Mouse (Mus musculus) heart, postnatal 0 days (tissue): ENCODE measurements around the gene Cxxc4. TPM values are rescaled to one million over a fixed set of nuclear protein-coding genes. Genes with fewer than 3 reads are reported as not detected.

Source experiments
- ATAC-seq: fragments of 200-750 bp; cut with Nextera tagmentation; 2 replicates; pipeline ENCODE4 v1.8.0; 2017; ENCODE audit warnings: low read depth, moderate number of reproducible peaks, moderate library complexity; ENCODE audit not compliant: insufficient read depth
- DNase-seq: peaks from one replicate; pipeline ENCODE4 v3.0.0-alpha.2; 2016; ENCODE audit warnings: low spot score
- H3K27ac ChIP-seq: fragments of 300-500 bp; sonication (generic); 2 replicates; pipeline ENCODE4 v1.5.1; 2014; ENCODE audit warnings: low read depth, mild to moderate bottlenecking
- H3K27me3 ChIP-seq: fragments of 300-500 bp; sonication (generic); 2 replicates; pipeline ENCODE4 v1.6.1; 2014; ENCODE audit warnings: low read length, mixed read lengths; ENCODE audit not compliant: control insufficient read depth, insufficient read depth
- H3K36me3 ChIP-seq: fragments of 300-500 bp; sonication (generic); replicated peaks from 2 replicates; pipeline ENCODE4 v1.6.1; 2014; ENCODE audit warnings: low read length, mixed read lengths; ENCODE audit not compliant: control insufficient read depth, insufficient read depth
- H3K4me1 ChIP-seq: fragments of 300-500 bp; sonication (generic); 2 replicates; pipeline ENCODE4 v1.6.1; 2014; ENCODE audit warnings: antibody characterized with exemption; ENCODE audit not compliant: control insufficient read depth, insufficient read depth
- H3K4me2 ChIP-seq: fragments of 300-500 bp; sonication (generic); 2 replicates; pipeline ENCODE4 v1.6.1; 2014; ENCODE audit warnings: low read depth, mild to moderate bottlenecking, low read length, moderate library complexity
- H3K4me3 ChIP-seq: fragments of 300-500 bp; sonication (generic); 2 replicates; pipeline ENCODE4 v1.5.1; 2014; ENCODE audit warnings: low read depth, low read length
- H3K9ac ChIP-seq: fragments of 300-500 bp; sonication (generic); replicated peaks from 2 replicates; pipeline ENCODE4 v1.6.1; 2014; ENCODE audit warnings: low read depth, low read length, mixed read lengths
- H3K9me3 ChIP-seq: fragments of 300-500 bp; sonication (generic); replicated peaks from 2 replicates; pipeline ENCODE4 v1.6.1; 2016; ENCODE audit warnings: low read length; ENCODE audit not compliant: control insufficient read depth
- CTCF ChIP-seq: IDR thresholded peaks from 2 replicates; pipeline ENCODE4 v1.5.1; 2016; ENCODE audit warnings: antibody characterized with exemption, control low read depth, low read depth
- EP300 ChIP-seq: IDR thresholded peaks from 2 replicates; pipeline ENCODE4 v1.6.1; 2016; ENCODE audit warnings: antibody characterized with exemption, low read depth
- WGBS: fragments of 180-500 bp; shearing (Covaris S2); extraction: QIAGEN DNeasy Blood & Tissue Kit; methylation state at CpG from one replicate; pipeline ENCODE4 v1.1.7; 2014; 5-methylcytosine and 5-hydroxymethylcytosine counted together
- polyA plus RNA-seq: library from polyadenylated mRNA; unstranded; fragments of >200 nt; fragmentation: Nextera tagmentation; extraction: Ambion mirVana; gene quantifications from 2 replicates; pipeline ENCODE4 v1.2.1, GENCODE M21; 2015
- total RNA-seq: library from RNA; depleted of rRNA; stranded (reverse); fragments of >200 nt; gene quantifications from 2 replicates; pipeline ENCODE4 v1.2.3, GENCODE M21; 2014; ENCODE audit warnings: low replicate concordance

The Cxxc4 gene
- total and polyA plus RNA-seq, 2 experiments from 2014 or later, result 2.2 to 2.7 TPM

GRCm38 (mm10) chr3:134239971-134240717, 3.9 kb downstream of the Cxxc4 start:
- peak; percentile 52 for ATAC-seq
- 1% methylated on average over 37 of the region's 61 CpGs for WGBS
- Histone ChIP-seq H3K4me1 (peaks cover 2% of the 10 kb centered on the region), H3K27me3 (no peaks in the 10 kb centered on the region), H3K27ac (peak overlapping the region; percentile 73), H3K9me3 (no peaks in the 10 kb centered on the region), H3K36me3 (no peaks in the 10 kb centered on the region), H3K9ac (peak overlapping the region; percentile 60), H3K4me2 (peak overlapping the region; percentile 95), H3K4me3 (peak overlapping the region; percentile 66)
- TF ChIP-seq CTCF (no peak), EP300 (0 out of 2 replicates have a peak, but pooled peaks have one; percentile 24)
- DNase-seq, result peak; percentile 58

DNA sequence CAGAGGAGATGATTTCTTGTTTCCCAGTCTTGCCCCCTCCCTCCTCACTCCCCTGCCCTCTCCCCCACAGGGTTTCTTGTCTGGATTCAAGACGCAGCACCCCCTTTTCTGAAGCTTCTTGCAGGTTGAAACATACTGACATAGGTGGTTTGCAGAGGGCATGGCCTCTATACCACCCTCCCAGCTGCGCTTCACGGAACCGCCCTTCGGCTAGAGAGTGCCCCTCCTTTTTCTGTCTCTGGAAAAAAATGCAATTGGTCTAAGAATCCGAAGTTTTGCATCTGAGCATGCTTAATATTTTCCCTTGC, 4.4 kb downstream of the Cxxc4 start:
- Histone ChIP-seq H3K4me3 (peak overlapping the region; percentile 66), H3K9ac (peak overlapping the region; percentile 60; the same call in 1 of the 2 replicates), H3K4me2 (peak overlapping the region; percentile 95), H3K27me3 (no peaks in the 10 kb centered on the region), H3K4me1 (no peaks in the 10 kb centered on the region), H3K36me3 (no peaks in the 10 kb centered on the region), H3K27ac (peak overlapping the region; percentile 73), H3K9me3 (no peaks in the 10 kb centered on the region)
- ATAC-seq (no peak), DNase-seq (no peak)
- WGBS, result 10% methylated on average over 6 of the region's 6 CpGs
- no peak for TF ChIP-seq EP300
- no peak for TF ChIP-seq CTCF

DNA sequence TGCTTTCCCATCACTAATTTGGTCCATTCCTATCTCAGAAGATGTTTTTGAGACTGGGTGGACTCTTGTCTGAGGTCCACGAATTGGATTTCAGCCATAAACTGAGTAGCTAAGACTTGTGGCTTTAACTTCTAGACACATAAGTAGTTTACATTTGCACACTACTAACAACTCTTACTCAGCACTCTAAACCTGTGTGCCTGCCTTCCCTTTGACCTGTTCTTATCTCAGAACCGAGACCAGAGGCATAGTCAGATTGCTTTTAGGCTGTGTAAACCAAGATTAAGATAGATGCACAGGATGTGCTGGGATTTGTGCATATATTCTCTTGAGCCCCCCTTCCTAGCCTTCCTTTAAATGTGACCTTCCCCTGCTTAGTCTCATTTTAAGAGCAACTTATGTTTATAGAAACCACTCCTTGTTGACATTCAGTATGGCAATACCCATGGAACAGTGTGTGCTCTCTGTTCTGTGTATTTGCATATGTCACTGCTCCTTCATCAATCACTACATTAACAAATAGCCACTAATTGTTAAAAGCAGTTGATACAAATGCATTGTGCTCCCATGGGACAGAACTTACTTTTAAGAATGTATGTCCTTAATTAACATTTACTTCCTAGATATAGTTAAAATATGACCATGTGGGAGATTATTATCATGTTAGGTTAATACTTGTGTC, 7.0 kb downstream of the Cxxc4 start:
- TF ChIP-seq EP300, result no peak
- TF ChIP-seq CTCF, result no peak
- DNase-seq, result no peak
- no peaks in the 10 kb centered on the region for H3K36me3 ChIP-seq
- H3K9ac ChIP-seq, result no peak overlapping the region
- WGBS, result 43% methylated on average over 2 of the region's 2 CpGs
- no peak for ATAC-seq
- H3K27ac ChIP-seq, result no peak overlapping the region
- H3K4me2 ChIP-seq, result no peak overlapping the region
- H3K27me3 ChIP-seq, result no peaks in the 10 kb centered on the region
- no peak overlapping the region for H3K4me3 ChIP-seq
- no peaks in the 10 kb centered on the region for H3K4me1 ChIP-seq
- H3K9me3 ChIP-seq, result no peaks in the 10 kb centered on the region

DNA sequence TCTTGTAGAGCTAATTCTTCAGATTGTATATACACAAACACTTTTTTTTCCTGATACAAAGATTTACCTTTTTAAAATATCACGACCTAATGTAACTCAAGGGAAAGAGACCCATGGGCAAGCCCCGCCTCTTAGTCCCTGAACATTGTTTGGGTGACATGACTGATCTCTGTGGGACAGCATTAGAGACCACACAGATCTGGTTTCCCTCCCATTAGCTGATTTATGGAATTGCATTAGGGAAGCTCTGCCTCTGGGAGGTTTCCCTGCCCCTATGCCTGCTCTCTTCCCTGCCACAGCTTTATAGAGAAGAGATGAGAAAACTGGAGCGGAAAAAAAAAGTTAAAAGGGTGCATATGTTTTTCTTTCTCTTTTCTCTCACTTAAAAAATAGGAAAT, 7.6 kb downstream of the Cxxc4 start:
- no peak overlapping the region for H3K27ac ChIP-seq
- H3K36me3 ChIP-seq, result no peaks in the 10 kb centered on the region
- no peak overlapping the region for H3K4me3 ChIP-seq
- H3K4me1 ChIP-seq, result no peaks in the 10 kb centered on the region
- WGBS, result 68% methylated on average over 3 of the region's 3 CpGs
- ATAC-seq (no peak), DNase-seq (no peak)
- no peaks in the 10 kb centered on the region for H3K9me3 ChIP-seq
- H3K27me3 ChIP-seq, result no peaks in the 10 kb centered on the region
- TF ChIP-seq EP300, result no peak
- TF ChIP-seq CTCF, result no peak
- H3K9ac ChIP-seq, result no peak overlapping the region
- no peak overlapping the region for H3K4me2 ChIP-seq

- Histone ChIP-seq H3K4me3 (no peak overlapping the region), H3K9ac (no peak overlapping the region), H3K27me3 (no peaks in the 10 kb centered on the region), H3K4me2 (no peak overlapping the region), H3K36me3 (no peaks in the 10 kb centered on the region), H3K4me1 (0 out of 2 replicates have a peak, but pooled peaks cover 5% of the 10 kb centered on the region), H3K27ac (no peak overlapping the region), H3K9me3 (no peaks in the 10 kb centered on the region)
- ATAC-seq (no peak), DNase-seq (no peak)
- 23% methylated on average over 2 of the region's 2 CpGs for WGBS
- TF ChIP-seq EP300, result no peak
- TF ChIP-seq CTCF, result no peak
These were observed 17.9 kb downstream of the Cxxc4 start for GRCm38 (mm10) chr3:134254221-134254620.

DNA sequence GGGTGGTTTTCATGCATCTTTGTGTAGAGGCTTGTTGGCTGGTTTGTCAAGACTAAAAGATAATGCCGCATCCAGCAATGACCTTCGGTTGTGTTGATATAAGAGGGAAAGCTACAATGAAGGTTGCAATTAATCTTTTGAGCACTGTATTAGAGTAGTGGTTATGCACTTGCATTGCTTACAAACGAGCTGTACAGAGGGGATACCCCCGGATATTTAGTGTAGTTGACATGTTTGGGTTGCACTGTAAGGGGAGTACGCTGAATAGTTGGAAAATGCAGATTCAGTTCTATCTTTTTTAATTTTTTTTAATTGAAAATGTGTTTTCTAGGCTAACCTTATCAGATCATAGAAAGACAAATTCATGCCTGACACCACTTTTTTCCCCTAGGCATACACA, 22.4 kb downstream of the Cxxc4 start:
- DNase-seq, result no peak
- H3K27me3 ChIP-seq, result no peaks in the 10 kb centered on the region
- no peak for ATAC-seq
- 0 out of 2 replicates have a peak, but pooled peaks cover 5% of the 10 kb centered on the region for H3K4me1 ChIP-seq
- WGBS, result 83% methylated on average over 5 of the region's 5 CpGs
- no peaks in the 10 kb centered on the region for H3K36me3 ChIP-seq
- no peak overlapping the region for H3K4me3 ChIP-seq
- no peak for TF ChIP-seq CTCF
- no peak for TF ChIP-seq EP300
- H3K4me2 ChIP-seq, result no peak overlapping the region
- H3K9me3 ChIP-seq, result no peaks in the 10 kb centered on the region
- no peak overlapping the region for H3K9ac ChIP-seq
- H3K27ac ChIP-seq, result no peak overlapping the region
